Mouse (Mus musculus) c-Kit-positive CD71-negative TER-119-negative erythroid progenitor cells, embryonic 14.5 days (primary cell): ENCODE data around the gene Mmel1.

Experiments used
- DNase-seq: peaks from one replicate; pipeline ENCODE4 v3.0.0-alpha.2; 2013; ENCODE audit warnings: low read depth

Mmel1 gene

GRCm38 (mm10) chr4:154936542-154937255 is 67.3 kb downstream of the Mmel1 start:
- DNase-seq = no peak

DNA sequence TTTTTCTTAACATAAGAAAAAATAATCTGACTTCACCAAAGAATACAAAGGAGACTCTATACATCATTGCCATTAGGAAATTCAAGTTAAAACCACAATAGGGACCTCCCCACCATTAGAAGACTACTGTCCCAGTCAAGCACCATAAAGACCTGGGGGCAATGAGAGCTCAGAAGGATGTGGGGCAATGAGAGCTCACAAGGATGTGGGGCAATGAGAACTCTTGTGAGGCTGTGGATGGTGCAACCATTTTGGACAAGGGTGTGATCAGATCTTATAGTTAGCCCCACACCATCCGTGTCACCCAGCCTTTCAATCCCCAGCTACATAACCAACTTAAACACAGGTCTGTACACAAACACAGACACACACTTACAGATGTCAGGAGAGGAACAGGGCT is 68.4 kb downstream of the Mmel1 start:
- DNase-seq = no peak

DNA sequence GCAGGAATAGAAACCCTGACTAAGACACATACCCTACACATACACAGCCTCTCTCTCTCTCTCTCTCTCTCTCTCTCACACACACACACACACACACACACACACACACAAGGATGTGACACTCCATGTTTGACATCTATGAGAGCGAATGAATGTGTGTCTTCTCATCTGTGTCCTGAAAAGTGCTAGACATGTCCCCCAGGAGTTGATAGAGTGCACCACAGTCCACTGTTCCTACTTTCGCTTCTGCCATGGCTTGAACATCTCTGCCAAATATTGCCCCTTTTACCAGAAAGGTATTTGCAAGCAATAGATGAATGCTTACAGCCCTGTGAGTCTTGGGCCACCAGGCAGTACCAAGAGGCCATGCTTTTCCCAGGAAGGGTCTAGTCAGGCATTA is 70.8 kb downstream of the Mmel1 start:
- no peak for DNase-seq

GRCm38 (mm10) chr4:154941831-154942230 is 72.4 kb downstream of the Mmel1 start:
- DNase-seq = no peak

DNA sequence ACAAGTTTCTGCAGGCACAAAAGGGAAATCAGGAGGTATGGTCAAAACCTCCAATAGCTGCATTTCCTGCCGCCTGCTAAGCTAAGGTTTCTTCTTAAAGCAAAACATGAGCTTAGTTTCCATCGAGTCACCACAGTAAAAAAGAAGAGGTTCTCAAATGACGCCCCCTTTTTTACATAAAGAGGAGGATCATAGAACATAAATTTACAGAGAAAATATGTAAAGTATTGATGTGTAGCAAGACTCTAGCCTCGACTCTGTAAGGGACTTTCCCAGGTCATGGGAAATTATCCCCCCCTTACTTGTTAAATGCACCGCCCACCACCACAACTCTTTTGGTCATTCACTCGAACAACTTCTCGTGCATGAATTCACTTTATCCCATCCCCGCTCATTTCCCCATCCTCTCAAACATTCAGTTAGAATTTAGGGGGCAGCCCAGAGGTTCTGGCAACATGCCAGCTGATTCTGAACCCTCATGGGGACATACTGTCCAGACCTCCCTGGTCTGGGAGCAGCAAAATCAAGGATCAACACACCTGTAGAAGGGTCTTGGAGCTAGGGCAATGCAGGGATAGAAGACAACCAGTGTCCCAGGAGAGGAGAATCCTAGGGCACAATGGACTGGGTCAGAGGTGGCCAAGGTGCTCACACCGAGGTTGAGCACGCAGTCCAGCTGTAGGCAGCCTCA is 73.4 kb downstream of the Mmel1 start:
- DNase-seq = no peak

DNA sequence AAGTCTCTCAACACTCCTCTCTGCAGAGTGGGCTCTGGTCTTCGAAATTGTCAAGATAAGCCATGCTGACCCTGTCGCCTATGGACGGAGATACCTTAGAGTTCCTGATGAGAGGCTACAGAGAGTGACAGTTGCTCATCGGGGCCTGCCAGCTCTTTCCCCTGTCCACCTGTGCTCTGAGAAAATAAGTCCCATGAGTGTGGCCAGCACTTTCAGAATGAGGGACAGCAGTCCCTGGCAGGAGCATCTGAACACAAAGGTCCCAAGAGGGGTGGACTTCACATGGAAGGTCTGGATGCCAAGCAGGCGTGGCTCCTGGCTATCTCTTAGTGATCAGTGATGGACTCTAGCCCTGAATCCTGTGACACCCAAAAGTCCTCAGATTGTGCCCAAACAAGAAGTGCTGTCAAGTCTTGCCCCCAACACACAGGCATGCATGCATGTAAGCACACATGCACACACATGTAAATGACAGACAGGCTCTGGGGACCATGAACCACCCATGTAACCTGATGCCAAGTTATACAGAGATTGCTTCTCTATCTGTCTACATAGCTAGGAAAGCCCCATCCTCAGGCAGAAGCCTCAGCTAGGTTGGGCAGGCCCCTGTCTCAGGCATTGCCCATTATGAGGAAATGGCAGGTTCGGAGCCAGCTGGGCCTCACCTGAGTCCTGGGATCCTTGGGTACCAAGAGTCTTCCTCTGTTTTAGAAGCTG is 74.1 kb downstream of the Mmel1 start:
- DNase-seq = no peak

GRCm38 (mm10) chr4:154944121-154944590 is 74.8 kb downstream of the Mmel1 start:
- DNase-seq = no peak
